Mouse (Mus musculus): ENCODE measurements around the gene Rsph9. TPM values are rescaled to one million over a fixed set of nuclear protein-coding genes. Genes with fewer than 3 reads are reported as not detected.

The Rsph9 gene
- total and polyA plus RNA-seq, 3 experiments: not detected

- Histone ChIP-seq H3K4me3 (ENCODE audit: low read depth, low read length) (no peak overlapping the region), H3K36me3 (replicated peaks) (peaks cover 4% of the 10 kb centered on the region), H3K4me1 (ENCODE audit: insufficient read depth, low read depth, low read length) (peaks cover 4% of the 10 kb centered on the region), H3K27me3 (ENCODE audit: insufficient read depth, low read length) (peaks cover 4% of the 10 kb centered on the region; the same call in 1 of the 2 replicates), H3K9me3 (replicated peaks) (peaks cover 3% of the 10 kb centered on the region)
- TF ChIP-seq POLR2AphosphoS5 (IDR thresholded peaks at IDR 0.05; ENCODE audit: insufficient replicate concordance, low read depth, low read length): no peak
- no peak for TF ChIP-seq GATA1 (IDR thresholded peaks at IDR 0.05; ENCODE audit: borderline replicate concordance, low read length)
- no peak for TF ChIP-seq TAL1 (conservative IDR thresholded peaks at IDR 0.05; ENCODE audit: low read depth, low read length)
- no peak for TF ChIP-seq GATA2 (IDR thresholded peaks at IDR 0.05; ENCODE audit: borderline replicate concordance, low read depth, low read length)
- TF ChIP-seq CTCF (IDR thresholded peaks at IDR 0.05; ENCODE audit: low read depth, low read length): no peak
- DNase-seq (ENCODE audit: low spot score) (no peak), ATAC-seq (ENCODE audit: extremely low read depth, insufficient number of reproducible peaks, low FRiP score, poor library complexity, severe bottlenecking) (no peak)
These were observed 65.0 kb downstream of the Rsph9 start for GRCm38 (mm10) chr17:46079037-46079436.

GRCm38 (mm10) chr17:46077921-46078534, 66.0 kb downstream of the Rsph9 start:
- Histone ChIP-seq H3K36me3 (replicated peaks) (peaks cover 4% of the 10 kb centered on the region), H3K4me1 (ENCODE audit: insufficient read depth, low read depth, low read length) (peaks cover 12% of the 10 kb centered on the region), H3K27me3 (ENCODE audit: insufficient read depth, low read length) (peaks cover 10% of the 10 kb centered on the region; the same call in 1 of the 2 replicates), H3K9me3 (replicated peaks) (peaks cover 3% of the 10 kb centered on the region), H3K4me3 (ENCODE audit: low read depth, low read length) (no peak overlapping the region)
- ATAC-seq (ENCODE audit: extremely low read depth, insufficient number of reproducible peaks, low FRiP score, poor library complexity, severe bottlenecking) (no peak), DNase-seq (ENCODE audit: low spot score) (no peak)
- TF ChIP-seq GATA2 (IDR thresholded peaks at IDR 0.05; ENCODE audit: borderline replicate concordance, low read depth, low read length) (no peak), POLR2AphosphoS5 (IDR thresholded peaks at IDR 0.05; ENCODE audit: insufficient replicate concordance, low read depth, low read length) (no peak), GATA1 (IDR thresholded peaks at IDR 0.05; ENCODE audit: borderline replicate concordance, low read length) (no peak), CTCF (IDR thresholded peaks at IDR 0.05; ENCODE audit: low read depth, low read length) (no peak), TAL1 (conservative IDR thresholded peaks at IDR 0.05; ENCODE audit: low read depth, low read length) (no peak)

GRCm38 (mm10) chr17:46076260-46076551, 67.8 kb downstream of the Rsph9 start:
- Histone ChIP-seq H3K36me3 (replicated peaks) (no peaks in the 10 kb centered on the region), H3K4me3 (ENCODE audit: low read depth, low read length) (no peak overlapping the region), H3K9me3 (replicated peaks) (peaks cover 3% of the 10 kb centered on the region), H3K4me1 (ENCODE audit: insufficient read depth, low read depth, low read length) (peaks cover 12% of the 10 kb centered on the region), H3K27me3 (ENCODE audit: insufficient read depth, low read length) (peaks cover 7% of the 10 kb centered on the region)
- DNase-seq (ENCODE audit: low spot score) (no peak), ATAC-seq (ENCODE audit: extremely low read depth, insufficient number of reproducible peaks, low FRiP score, poor library complexity, severe bottlenecking) (no peak)
- TF ChIP-seq CTCF (IDR thresholded peaks at IDR 0.05; ENCODE audit: low read depth, low read length): no peak
- no peak for TF ChIP-seq TAL1 (conservative IDR thresholded peaks at IDR 0.05; ENCODE audit: low read depth, low read length)
- no peak for TF ChIP-seq GATA2 (IDR thresholded peaks at IDR 0.05; ENCODE audit: borderline replicate concordance, low read depth, low read length)
- TF ChIP-seq GATA1 (IDR thresholded peaks at IDR 0.05; ENCODE audit: borderline replicate concordance, low read length): no peak
- no peak for TF ChIP-seq POLR2AphosphoS5 (IDR thresholded peaks at IDR 0.05; ENCODE audit: insufficient replicate concordance, low read depth, low read length)

GRCm38 (mm10) chr17:46075551-46076259, 68.3 kb downstream of the Rsph9 start:
- ATAC-seq (ENCODE audit: extremely low read depth, insufficient number of reproducible peaks, low FRiP score, poor library complexity, severe bottlenecking) (no peak), DNase-seq (ENCODE audit: low spot score) (no peak)
- H3K4me1 ChIP-seq (ENCODE audit: insufficient read depth, low read depth, low read length): peaks cover 12% of the 10 kb centered on the region
- peaks cover 3% of the 10 kb centered on the region for H3K9me3 ChIP-seq (replicated peaks)
- no peak overlapping the region for H3K4me3 ChIP-seq (ENCODE audit: low read depth, low read length)
- no peak for TF ChIP-seq GATA1 (IDR thresholded peaks at IDR 0.05; ENCODE audit: borderline replicate concordance, low read length)
- TF ChIP-seq GATA2 (IDR thresholded peaks at IDR 0.05; ENCODE audit: borderline replicate concordance, low read depth, low read length): no peak
- no peak for TF ChIP-seq POLR2AphosphoS5 (IDR thresholded peaks at IDR 0.05; ENCODE audit: insufficient replicate concordance, low read depth, low read length)
- TF ChIP-seq TAL1 (conservative IDR thresholded peaks at IDR 0.05; ENCODE audit: low read depth, low read length): no peak
- TF ChIP-seq CTCF (IDR thresholded peaks at IDR 0.05; ENCODE audit: low read depth, low read length): no peak
- peaks cover 7% of the 10 kb centered on the region for H3K27me3 ChIP-seq (ENCODE audit: insufficient read depth, low read length)
- no peaks in the 10 kb centered on the region for H3K36me3 ChIP-seq (replicated peaks)

- peaks cover 14% of the 10 kb centered on the region for H3K4me1 ChIP-seq (ENCODE audit: insufficient read depth, low read depth, low read length)
- DNase-seq (ENCODE audit: low spot score) (peak; percentile 24), ATAC-seq (ENCODE audit: extremely low read depth, insufficient number of reproducible peaks, low FRiP score, poor library complexity, severe bottlenecking) (no peak)
- peaks cover 9% of the 10 kb centered on the region for H3K27me3 ChIP-seq (ENCODE audit: insufficient read depth, low read length)
- no peaks in the 10 kb centered on the region for H3K36me3 ChIP-seq (replicated peaks)
- TF ChIP-seq GATA1 (IDR thresholded peaks at IDR 0.05; ENCODE audit: borderline replicate concordance, low read length): no peak
- TF ChIP-seq TAL1 (conservative IDR thresholded peaks at IDR 0.05; ENCODE audit: low read depth, low read length): no peak
- TF ChIP-seq GATA2 (IDR thresholded peaks at IDR 0.05; ENCODE audit: borderline replicate concordance, low read depth, low read length): no peak
- TF ChIP-seq CTCF (IDR thresholded peaks at IDR 0.05; ENCODE audit: low read depth, low read length): no peak
- no peak for TF ChIP-seq POLR2AphosphoS5 (IDR thresholded peaks at IDR 0.05; ENCODE audit: insufficient replicate concordance, low read depth, low read length)
- no peak overlapping the region for H3K4me3 ChIP-seq (ENCODE audit: low read depth, low read length)
- H3K9me3 ChIP-seq (replicated peaks): peaks cover 3% of the 10 kb centered on the region
These were observed 68.9 kb downstream of the Rsph9 start for GRCm38 (mm10) chr17:46075116-46075485.

- H3K4me1 ChIP-seq (ENCODE audit: insufficient read depth, low read depth, low read length): peaks cover 16% of the 10 kb centered on the region
- no peak for DNase-seq (ENCODE audit: low spot score)
These were observed 69.5 kb downstream of the Rsph9 start for GRCm38 (mm10) chr17:46074398-46075115.

More at GRCm38 (mm10) chr17:46074398-46075115, 69.5 kb downstream of the Rsph9 start:
- Histone ChIP-seq H3K4me3 (ENCODE audit: low read depth, low read length) (no peak overlapping the region; the same call in 1 of the 2 replicates), H3K9me3 (replicated peaks) (peaks cover 3% of the 10 kb centered on the region), H3K27me3 (ENCODE audit: insufficient read depth, low read length) (peaks cover 11% of the 10 kb centered on the region), H3K36me3 (replicated peaks) (no peaks in the 10 kb centered on the region)
- TF ChIP-seq CTCF (IDR thresholded peaks at IDR 0.05; ENCODE audit: low read depth, low read length) (no peak), GATA2 (IDR thresholded peaks at IDR 0.05; ENCODE audit: borderline replicate concordance, low read depth, low read length) (no peak), GATA1 (IDR thresholded peaks at IDR 0.05; ENCODE audit: borderline replicate concordance, low read length) (no peak), POLR2AphosphoS5 (IDR thresholded peaks at IDR 0.05; ENCODE audit: insufficient replicate concordance, low read depth, low read length) (no peak), TAL1 (conservative IDR thresholded peaks at IDR 0.05; ENCODE audit: low read depth, low read length) (no peak)
- no peak for ATAC-seq (ENCODE audit: extremely low read depth, insufficient number of reproducible peaks, low FRiP score, poor library complexity, severe bottlenecking)

Measured in G1E (cell line).